Mouse (Mus musculus): ENCODE results near the gene Them7. TPM values are rescaled to one million over a fixed set of nuclear protein-coding genes. Genes with fewer than 3 reads are reported as not detected.
A peak's percentile ranks its signal among the peaks of the same experiment; 100 is the strongest.

Gene Them7
- polyA plus RNA-seq, 1 experiment from 2014 or later = 1.4 TPM

DNA sequence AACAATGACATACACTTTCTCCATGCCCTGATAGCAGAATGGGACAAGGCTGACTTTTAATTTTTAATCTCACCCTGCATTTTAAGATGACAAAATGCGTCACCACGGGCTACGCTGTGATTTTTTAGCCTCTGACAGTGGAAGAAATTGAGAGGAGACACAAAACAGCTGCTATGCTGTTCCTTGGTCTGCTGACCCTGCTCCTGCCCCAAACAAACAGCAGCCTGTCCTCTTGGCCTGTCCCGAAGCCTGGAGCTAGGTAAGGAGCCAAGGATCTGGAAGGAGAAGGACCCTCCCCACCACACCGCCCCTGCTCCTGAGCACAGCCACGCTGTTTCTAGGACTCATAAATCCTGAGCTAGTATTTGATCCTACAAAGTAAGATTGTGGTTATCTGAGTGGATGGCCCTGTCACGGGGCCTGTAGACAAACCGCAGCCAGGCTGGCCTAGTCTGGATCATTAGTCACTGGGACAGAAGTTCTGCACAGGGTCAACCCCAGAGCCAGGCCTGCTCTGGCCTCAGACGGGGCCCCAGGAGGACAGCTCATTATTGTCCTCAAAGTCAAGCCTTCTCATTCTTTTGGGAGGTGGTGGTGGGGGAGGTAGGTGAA is 17.5 kb upstream of the Them7 start:
- H3K4me1 ChIP-seq (ENCODE audit: control insufficient read depth, insufficient read depth, low read length) = peaks cover 7% of the 10 kb centered on the region; the same call in 1 of the 2 replicates
- H3K9me3 ChIP-seq (ENCODE audit: control insufficient read depth, low read length) = no peaks in the 10 kb centered on the region
- 36% methylated on average over 9 of the region's 9 CpGs for WGBS
- no peak overlapping the region for H3K4me2 ChIP-seq (ENCODE audit: low read depth, low read length)
- no peak overlapping the region for H3K27ac ChIP-seq (ENCODE audit: low read length)
- H3K4me3 ChIP-seq (ENCODE audit: low read length) = no peak overlapping the region
- H3K27me3 ChIP-seq (replicated peaks; ENCODE audit: control insufficient read depth, insufficient read depth, low read length) = no peaks in the 10 kb centered on the region
- H3K9ac ChIP-seq (ENCODE audit: low read depth, low read length) = no peak overlapping the region
- ATAC-seq = peak; percentile 55; the same call in 1 of the 2 replicates
- H3K36me3 ChIP-seq (ENCODE audit: control insufficient read depth, insufficient read depth, low read length) = no peaks in the 10 kb centered on the region

DNA sequence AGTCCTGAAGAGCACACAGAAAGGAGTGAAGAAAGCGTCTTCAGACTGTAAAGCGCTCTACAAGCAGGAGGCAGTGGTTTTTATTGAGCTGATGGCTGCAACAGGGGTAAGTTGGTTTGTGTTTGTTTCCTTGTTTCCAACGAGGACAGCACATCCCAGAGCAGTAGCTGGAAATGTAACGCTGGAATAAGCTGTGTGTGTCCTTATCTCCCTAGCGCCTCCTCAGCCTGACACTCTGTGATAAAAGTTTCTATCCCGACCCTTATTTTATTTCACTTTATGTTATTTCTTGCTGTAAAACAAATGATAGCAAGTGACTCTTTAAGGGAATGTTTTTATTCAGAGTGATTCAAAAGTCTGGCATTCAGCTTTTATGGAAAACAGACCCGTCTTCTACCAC is 11.3 kb upstream of the Them7 start:
- Histone ChIP-seq H3K9ac (ENCODE audit: low read depth, low read length) (no peak overlapping the region), H3K27ac (ENCODE audit: low read length) (no peak overlapping the region), H3K4me2 (ENCODE audit: low read depth, low read length) (no peak overlapping the region), H3K27me3 (replicated peaks; ENCODE audit: control insufficient read depth, insufficient read depth, low read length) (no peaks in the 10 kb centered on the region), H3K9me3 (ENCODE audit: control insufficient read depth, low read length) (no peaks in the 10 kb centered on the region), H3K4me1 (ENCODE audit: control insufficient read depth, insufficient read depth, low read length) (no peaks in the 10 kb centered on the region), H3K4me3 (ENCODE audit: low read length) (no peak overlapping the region), H3K36me3 (ENCODE audit: control insufficient read depth, insufficient read depth, low read length) (no peaks in the 10 kb centered on the region)
- WGBS = 54% methylated on average over 7 of the region's 7 CpGs
- no peak for ATAC-seq

DNA sequence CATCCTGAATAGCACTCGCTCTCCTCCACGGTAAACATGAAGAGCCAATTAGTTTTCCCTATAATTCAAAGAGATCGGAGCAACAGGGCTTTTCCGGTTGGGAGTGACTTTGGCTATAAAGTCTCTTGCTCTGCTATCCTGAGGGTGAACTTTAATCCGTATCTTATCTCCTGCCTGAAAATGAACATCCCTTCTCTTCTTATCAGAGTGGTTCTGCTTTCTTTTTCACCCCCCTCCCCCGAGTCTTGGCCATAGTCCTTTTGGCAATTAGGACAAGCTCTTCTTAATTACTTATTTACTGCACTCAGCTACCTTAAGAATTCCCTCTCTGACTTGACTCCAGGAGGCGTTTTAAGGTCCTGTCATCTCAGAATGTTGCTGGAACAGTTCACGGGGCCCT is 8.2 kb upstream of the Them7 start:
- Histone ChIP-seq H3K27me3 (replicated peaks; ENCODE audit: control insufficient read depth, insufficient read depth, low read length) (no peaks in the 10 kb centered on the region), H3K36me3 (ENCODE audit: control insufficient read depth, insufficient read depth, low read length) (no peaks in the 10 kb centered on the region), H3K4me3 (ENCODE audit: low read length) (no peak overlapping the region), H3K9ac (ENCODE audit: low read depth, low read length) (no peak overlapping the region), H3K9me3 (ENCODE audit: control insufficient read depth, low read length) (no peaks in the 10 kb centered on the region), H3K27ac (ENCODE audit: low read length) (no peak overlapping the region), H3K4me2 (ENCODE audit: low read depth, low read length) (no peak overlapping the region; the same call in 1 of the 2 replicates), H3K4me1 (ENCODE audit: control insufficient read depth, insufficient read depth, low read length) (no peaks in the 10 kb centered on the region)
- 31% methylated on average over 8 of the region's 8 CpGs for WGBS
- peak; percentile 73 for ATAC-seq

DNA sequence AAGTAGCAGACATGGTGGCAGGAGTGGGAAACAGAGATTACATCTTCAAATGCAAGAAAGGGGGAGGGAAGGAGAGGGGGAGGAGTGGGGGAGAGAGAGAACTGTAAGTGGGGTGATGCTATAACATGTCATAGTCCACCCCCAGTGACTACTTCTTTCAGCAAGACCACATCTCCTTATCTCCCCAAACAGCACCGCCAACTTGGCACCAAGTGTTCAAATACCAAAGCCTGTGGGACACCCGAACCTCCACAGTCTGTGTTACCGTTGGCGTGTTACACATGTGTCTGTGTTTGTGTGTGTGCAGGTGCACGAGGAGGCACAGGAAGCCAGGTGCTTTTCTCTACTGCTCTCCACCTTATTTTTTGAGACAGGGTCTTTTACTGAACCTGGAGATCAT is 4.9 kb upstream of the Them7 start:
- no peaks in the 10 kb centered on the region for H3K4me1 ChIP-seq (ENCODE audit: control insufficient read depth, insufficient read depth, low read length)
- WGBS = 84% methylated on average over 5 of the region's 5 CpGs
- no peak for ATAC-seq
- no peaks in the 10 kb centered on the region for H3K36me3 ChIP-seq (ENCODE audit: control insufficient read depth, insufficient read depth, low read length)
- no peaks in the 10 kb centered on the region for H3K9me3 ChIP-seq (ENCODE audit: control insufficient read depth, low read length)
- H3K27ac ChIP-seq (ENCODE audit: low read length) = no peak overlapping the region
- H3K9ac ChIP-seq (ENCODE audit: low read depth, low read length) = no peak overlapping the region
- no peaks in the 10 kb centered on the region for H3K27me3 ChIP-seq (replicated peaks; ENCODE audit: control insufficient read depth, insufficient read depth, low read length)
- no peak overlapping the region for H3K4me3 ChIP-seq (ENCODE audit: low read length)
- H3K4me2 ChIP-seq (ENCODE audit: low read depth, low read length) = no peak overlapping the region

DNA sequence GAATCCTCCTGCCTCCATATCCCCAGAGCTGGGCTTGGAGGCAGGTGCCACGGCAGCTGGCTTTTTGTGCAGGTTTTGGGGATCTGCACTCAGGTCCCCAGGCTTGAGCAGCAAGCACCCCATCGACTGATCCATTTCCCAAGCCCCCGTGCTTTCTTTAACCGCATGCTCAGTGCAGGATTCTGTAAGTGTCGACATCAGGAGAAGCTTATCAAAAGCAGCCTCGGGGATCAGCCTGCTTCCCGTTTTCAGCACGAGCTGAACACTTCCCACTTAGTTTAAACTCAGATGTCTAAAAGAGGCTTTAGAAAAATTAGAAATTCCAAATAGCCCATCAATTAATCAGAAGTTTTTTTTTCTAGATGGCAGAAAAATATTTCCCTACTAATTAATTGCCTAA is 4.5 kb upstream of the Them7 start:
- Histone ChIP-seq H3K4me3 (ENCODE audit: low read length) (no peak overlapping the region), H3K27me3 (replicated peaks; ENCODE audit: control insufficient read depth, insufficient read depth, low read length) (no peaks in the 10 kb centered on the region), H3K4me1 (ENCODE audit: control insufficient read depth, insufficient read depth, low read length) (peaks cover 4% of the 10 kb centered on the region; the same call in 1 of the 2 replicates), H3K9me3 (ENCODE audit: control insufficient read depth, low read length) (no peaks in the 10 kb centered on the region), H3K9ac (ENCODE audit: low read depth, low read length) (no peak overlapping the region), H3K4me2 (ENCODE audit: low read depth, low read length) (no peak overlapping the region), H3K36me3 (ENCODE audit: control insufficient read depth, insufficient read depth, low read length) (no peaks in the 10 kb centered on the region), H3K27ac (ENCODE audit: low read length) (no peak overlapping the region)
- no peak for ATAC-seq
- 55% methylated on average over 8 of the region's 8 CpGs for WGBS

DNA sequence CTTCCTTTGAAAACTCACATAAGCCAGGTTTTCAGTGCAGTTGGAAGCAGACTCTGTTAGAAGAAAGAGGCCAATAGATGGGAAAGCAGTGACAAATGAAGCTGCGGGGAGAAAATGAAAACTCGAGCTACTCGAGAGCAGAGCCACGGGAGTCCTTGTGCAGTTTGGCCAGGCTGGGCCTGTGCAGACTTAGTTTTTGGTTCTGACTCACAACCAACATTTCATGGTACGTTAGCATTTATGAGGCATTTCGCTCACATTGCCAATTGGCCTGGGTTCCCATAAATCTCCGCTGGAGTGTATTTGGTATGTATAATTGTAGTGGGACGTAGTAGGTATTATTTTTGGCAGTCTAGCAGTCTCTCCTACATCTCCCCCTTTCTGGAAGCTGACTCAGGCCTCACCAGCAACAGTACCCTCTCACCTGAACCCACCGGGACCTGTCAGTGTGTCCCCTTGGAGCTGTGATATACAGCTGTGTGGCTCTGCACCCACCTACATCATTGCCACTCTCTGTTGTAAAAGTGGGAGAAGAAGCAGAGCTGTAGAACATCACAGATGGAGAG is 3.3 kb upstream of the Them7 start:
- Histone ChIP-seq H3K27ac (ENCODE audit: low read length) (no peak overlapping the region), H3K9me3 (ENCODE audit: control insufficient read depth, low read length) (no peaks in the 10 kb centered on the region), H3K4me3 (ENCODE audit: low read length) (no peak overlapping the region), H3K4me1 (ENCODE audit: control insufficient read depth, insufficient read depth, low read length) (peaks cover 7% of the 10 kb centered on the region; the same call in 1 of the 2 replicates), H3K9ac (ENCODE audit: low read depth, low read length) (no peak overlapping the region), H3K36me3 (ENCODE audit: control insufficient read depth, insufficient read depth, low read length) (no peaks in the 10 kb centered on the region), H3K27me3 (replicated peaks; ENCODE audit: control insufficient read depth, insufficient read depth, low read length) (0 out of 2 replicates have a peak, but pooled peaks cover 3% of the 10 kb centered on the region), H3K4me2 (ENCODE audit: low read depth, low read length) (no peak overlapping the region)
- 64% methylated on average over 9 of the region's 9 CpGs for WGBS
- no peak for ATAC-seq

DNA sequence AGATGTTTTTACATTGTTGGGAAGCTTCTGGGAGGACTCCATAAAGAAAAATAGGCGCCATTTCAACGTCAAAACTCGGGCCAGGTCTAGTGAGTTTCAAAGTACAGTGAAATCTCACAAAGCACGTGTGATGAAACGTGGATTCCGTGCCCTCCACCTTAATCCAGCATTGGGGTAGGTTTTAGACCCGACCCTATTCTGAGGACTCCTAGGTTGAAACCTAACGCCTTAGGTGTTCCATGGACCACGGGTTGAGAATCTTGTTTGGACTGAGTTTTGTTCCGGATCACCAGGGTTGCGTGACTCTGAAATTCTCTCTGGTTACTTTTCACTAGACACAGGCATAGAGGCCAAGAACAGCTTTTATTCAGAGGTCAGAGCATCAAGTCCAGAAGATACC is 514 bp upstream of the Them7 start:
- H3K4me1 ChIP-seq (ENCODE audit: control insufficient read depth, insufficient read depth, low read length) = peaks cover 7% of the 10 kb centered on the region; the same call in 1 of the 2 replicates
- no peaks in the 10 kb centered on the region for H3K9me3 ChIP-seq (ENCODE audit: control insufficient read depth, low read length)
- H3K4me2 ChIP-seq (ENCODE audit: low read depth, low read length) = peak overlapping the region; percentile 72; the same call in 1 of the 2 replicates
- 90% methylated on average over 11 of the region's 11 CpGs for WGBS
- no peak overlapping the region for H3K4me3 ChIP-seq (ENCODE audit: low read length)
- no peak for ATAC-seq
- no peaks in the 10 kb centered on the region for H3K36me3 ChIP-seq (ENCODE audit: control insufficient read depth, insufficient read depth, low read length)
- H3K27me3 ChIP-seq (replicated peaks; ENCODE audit: control insufficient read depth, insufficient read depth, low read length) = 0 out of 2 replicates have a peak, but pooled peaks cover 3% of the 10 kb centered on the region
- H3K9ac ChIP-seq (ENCODE audit: low read depth, low read length) = no peak overlapping the region
- no peak overlapping the region for H3K27ac ChIP-seq (ENCODE audit: low read length)

DNA sequence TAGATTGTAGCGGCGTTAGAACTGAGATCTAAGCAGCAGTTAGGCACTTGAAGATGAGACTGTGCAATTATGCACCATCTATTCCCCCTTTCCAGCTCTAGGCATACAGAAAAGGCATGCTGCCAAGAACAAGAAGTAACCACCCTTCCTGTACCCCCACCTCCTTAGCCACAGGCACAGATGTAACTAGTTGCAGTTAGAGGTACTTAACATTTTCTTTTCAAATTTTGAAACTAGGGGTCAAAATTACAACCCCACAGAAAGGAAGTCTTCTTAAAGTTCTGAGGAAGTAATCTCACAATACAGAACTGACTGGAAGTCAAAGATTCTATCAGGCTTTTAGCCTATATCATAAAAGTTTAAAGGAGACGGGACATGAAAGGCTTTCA is 861 bp downstream of the Them7 start:
- no peak overlapping the region for H3K27ac ChIP-seq (ENCODE audit: low read length)
- H3K27me3 ChIP-seq (replicated peaks; ENCODE audit: control insufficient read depth, insufficient read depth, low read length) = 0 out of 2 replicates have a peak, but pooled peaks cover 3% of the 10 kb centered on the region
- no peak overlapping the region for H3K4me3 ChIP-seq (ENCODE audit: low read length)
- WGBS = 52% methylated on average over 3 of the region's 3 CpGs
- H3K36me3 ChIP-seq (ENCODE audit: control insufficient read depth, insufficient read depth, low read length) = no peaks in the 10 kb centered on the region
- H3K4me1 ChIP-seq (ENCODE audit: control insufficient read depth, insufficient read depth, low read length) = peaks cover 7% of the 10 kb centered on the region; the same call in 1 of the 2 replicates
- H3K9ac ChIP-seq (ENCODE audit: low read depth, low read length) = peak overlapping the region; percentile 63; the same call in 1 of the 2 replicates
- peak overlapping the region; percentile 72; the same call in 1 of the 2 replicates for H3K4me2 ChIP-seq (ENCODE audit: low read depth, low read length)
- H3K9me3 ChIP-seq (ENCODE audit: control insufficient read depth, low read length) = no peaks in the 10 kb centered on the region
- no peak for ATAC-seq

DNA sequence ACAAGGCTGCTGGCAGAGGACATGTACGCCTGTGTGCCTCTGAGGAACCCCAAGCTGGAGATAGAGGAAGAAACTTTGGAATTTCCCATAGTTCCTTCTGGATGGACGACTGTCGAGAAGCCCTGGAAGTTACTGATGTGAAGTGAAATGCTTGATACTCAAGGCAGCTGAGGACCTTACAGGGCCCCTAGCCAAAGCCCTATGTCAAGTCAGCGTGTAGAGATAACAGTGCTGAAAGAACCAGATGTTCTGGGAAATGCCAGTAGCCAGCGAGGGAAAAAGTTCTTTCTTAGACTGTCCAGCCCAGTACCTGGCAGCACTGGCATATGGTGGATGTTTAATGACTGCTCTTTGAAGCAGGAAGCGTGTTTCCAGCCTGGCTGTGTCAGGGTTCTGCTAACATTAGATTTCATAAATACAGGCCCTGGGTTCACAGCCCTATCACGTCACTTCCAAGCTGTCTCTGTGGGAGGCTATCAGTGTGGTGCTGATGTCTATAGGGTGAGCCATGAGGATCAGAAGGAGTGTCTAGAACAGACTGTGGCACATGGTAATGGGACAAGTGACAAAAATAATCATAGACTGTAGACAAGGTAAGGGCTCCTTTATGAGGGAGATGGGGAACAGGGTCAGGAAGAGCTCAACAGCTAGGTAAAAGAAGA is 2.3 kb downstream of the Them7 start:
- Histone ChIP-seq H3K9me3 (ENCODE audit: control insufficient read depth, low read length) (no peaks in the 10 kb centered on the region), H3K27me3 (replicated peaks; ENCODE audit: control insufficient read depth, insufficient read depth, low read length) (0 out of 2 replicates have a peak, but pooled peaks cover 3% of the 10 kb centered on the region), H3K27ac (ENCODE audit: low read length) (no peak overlapping the region), H3K4me2 (ENCODE audit: low read depth, low read length) (no peak overlapping the region), H3K9ac (ENCODE audit: low read depth, low read length) (no peak overlapping the region), H3K4me3 (ENCODE audit: low read length) (no peak overlapping the region), H3K36me3 (ENCODE audit: control insufficient read depth, insufficient read depth, low read length) (no peaks in the 10 kb centered on the region), H3K4me1 (ENCODE audit: control insufficient read depth, insufficient read depth, low read length) (peaks cover 7% of the 10 kb centered on the region; the same call in 1 of the 2 replicates)
- 43% methylated on average over 7 of the region's 7 CpGs for WGBS
- ATAC-seq = no peak
